ENCODE assay signal across 22 mouse cellular contexts in genomic region chr9:95150998-95151397, GRCm38 (mm10).
DNase-seq lines count a peak whose midpoint lies in the region; ATAC-seq and TF ChIP-seq lines count a peak whose summit lies in the region.
"Had no signal": no experiment of that assay in that cellular context is flagged by ENCODE, and none has a peak within 500 bp of the region (broad histone marks: within the 10 kb centered on the region; RNA-seq: fewer than 3 reads in every experiment).

No protein-coding gene starts in this region.

- 0 out of 2 replicates have a peak overlapping the region, but pooled peaks have one; percentile 20 for H3K27ac ChIP-seq in forebrain, embryonic 10.5 days
- no peak overlapping the region for H3K27ac ChIP-seq in forebrain, embryonic 11.5 days (ENCODE audit: low read depth, low read length)
- no peak overlapping the region for H3K27ac ChIP-seq in hindbrain, postnatal 0 days
- H3K27ac ChIP-seq in hindbrain, embryonic 13.5 days = no peak overlapping the region
- no peak overlapping the region for H3K27ac ChIP-seq in kidney, embryonic 15.5 days
- H3K27ac ChIP-seq: embryonic facial prominence, embryonic 10.5 days; embryonic facial prominence, embryonic 13.5 days; gastrocnemius, adult 2 months had no signal

- H3K9ac ChIP-seq in forebrain, embryonic 11.5 days (ENCODE audit: low read length) = no peak overlapping the region
- no peak overlapping the region for H3K9ac ChIP-seq in hindbrain, postnatal 0 days (replicated peaks; ENCODE audit: low read length)
- H3K9ac ChIP-seq in hindbrain, embryonic 13.5 days = no peak overlapping the region
- H3K9ac ChIP-seq in kidney, embryonic 15.5 days = no peak overlapping the region
- H3K9ac ChIP-seq: embryonic facial prominence, embryonic 13.5 days; forebrain, postnatal 0 days had no signal

- no peaks in the 10 kb centered on the region for H3K27me3 ChIP-seq in forebrain, embryonic 10.5 days (ENCODE audit: poor library complexity, severe bottlenecking)
- no peaks in the 10 kb centered on the region for H3K27me3 ChIP-seq in forebrain, embryonic 11.5 days (ENCODE audit: control insufficient read depth, insufficient read depth, low read length)
- H3K27me3 ChIP-seq in hindbrain, postnatal 0 days (ENCODE audit: insufficient read depth, low read length) = no peaks in the 10 kb centered on the region
- H3K27me3 ChIP-seq in hindbrain, embryonic 13.5 days = no peaks in the 10 kb centered on the region
- no peaks in the 10 kb centered on the region for H3K27me3 ChIP-seq in kidney, embryonic 15.5 days
- H3K27me3 ChIP-seq: embryonic facial prominence, embryonic 13.5 days had no signal

- DNase-seq in forebrain, embryonic 10.5 days (ENCODE audit: extremely low spot score, low spot score) = no peak
- DNase-seq in forebrain, embryonic 11.5 days (ENCODE audit: low spot score) = no peak
- DNase-seq in hindbrain, postnatal 0 days (ENCODE audit: low spot score) = no peak
- peak; percentile 6 for DNase-seq in kidney, postnatal 14 days
- DNase-seq in induced T-regulatory cell, adult 2 months (ENCODE audit: low read depth) = peak; percentile 28
- DNase-seq: adrenal gland, adult 8-10 months; adrenal gland, postnatal 25 days; B cell, adult 2 months; cerebellum, adult 11-12 months; cerebellum, adult 8-10 months; cerebellum, postnatal 10 days; cerebellum, postnatal 36 days; forebrain, postnatal 0 days; gastrocnemius, adult 2 months; gastrocnemius, postnatal 14 days had no signal

- H3K36me3 ChIP-seq in forebrain, embryonic 10.5 days (replicated peaks) = no peaks in the 10 kb centered on the region
- H3K36me3 ChIP-seq in forebrain, embryonic 11.5 days (ENCODE audit: control insufficient read depth, insufficient read depth, low read length) = no peaks in the 10 kb centered on the region
- no peaks in the 10 kb centered on the region for H3K36me3 ChIP-seq in hindbrain, postnatal 0 days (ENCODE audit: insufficient read depth, low read length)
- H3K36me3 ChIP-seq in hindbrain, embryonic 13.5 days = no peaks in the 10 kb centered on the region
- H3K36me3 ChIP-seq in kidney, embryonic 15.5 days = no peaks in the 10 kb centered on the region
- H3K36me3 ChIP-seq: embryonic facial prominence, embryonic 10.5 days; embryonic facial prominence, embryonic 13.5 days had no signal

- TF ChIP-seq CTCF in hindbrain, postnatal 0 days (IDR thresholded peaks at IDR 0.05; ENCODE audit: low read depth) = peak; percentile 10; the same call in 1 of the 2 replicates

- H3K9me3 ChIP-seq in forebrain, embryonic 10.5 days = no peaks in the 10 kb centered on the region
- no peaks in the 10 kb centered on the region for H3K9me3 ChIP-seq in forebrain, embryonic 11.5 days (ENCODE audit: control insufficient read depth, low read length)
- H3K9me3 ChIP-seq in hindbrain, postnatal 0 days (ENCODE audit: low read length) = no peaks in the 10 kb centered on the region
- H3K9me3 ChIP-seq in hindbrain, embryonic 13.5 days = no peaks in the 10 kb centered on the region
- no peaks in the 10 kb centered on the region for H3K9me3 ChIP-seq in kidney, embryonic 15.5 days (replicated peaks)
- H3K9me3 ChIP-seq: embryonic facial prominence, embryonic 10.5 days; embryonic facial prominence, embryonic 13.5 days had no signal

- 80% methylated on average over 4 of the region's 4 CpGs for WGBS in forebrain, embryonic 10.5 days
- 68% methylated on average over 4 of the region's 4 CpGs for WGBS in forebrain, embryonic 11.5 days
- 61% methylated on average over 4 of the region's 4 CpGs for WGBS in hindbrain, postnatal 0 days
- WGBS in hindbrain, embryonic 13.5 days = 73% methylated on average over 4 of the region's 4 CpGs
- WGBS in kidney, embryonic 15.5 days = 78% methylated on average over 4 of the region's 4 CpGs

- H3K4me1 ChIP-seq in forebrain, embryonic 10.5 days = peaks cover 21% of the 10 kb centered on the region
- no peaks in the 10 kb centered on the region for H3K4me1 ChIP-seq in forebrain, embryonic 11.5 days (replicated peaks; ENCODE audit: control insufficient read depth, insufficient read depth, low read length)
- H3K4me1 ChIP-seq in hindbrain, postnatal 0 days (ENCODE audit: insufficient read depth, low read length) = no peaks in the 10 kb centered on the region
- 0 out of 2 replicates have a peak, but pooled peaks cover 6% of the 10 kb centered on the region for H3K4me1 ChIP-seq in hindbrain, embryonic 13.5 days (replicated peaks)
- 0 out of 2 replicates have a peak, but pooled peaks cover 5% of the 10 kb centered on the region for H3K4me1 ChIP-seq in kidney, embryonic 15.5 days

- H3K4me2 ChIP-seq in forebrain, embryonic 11.5 days (ENCODE audit: low read depth, low read length, severe bottlenecking) = no peak overlapping the region
- no peak overlapping the region for H3K4me2 ChIP-seq in hindbrain, postnatal 0 days (ENCODE audit: low read depth, low read length)
- no peak overlapping the region for H3K4me2 ChIP-seq in hindbrain, embryonic 13.5 days
- no peak overlapping the region for H3K4me2 ChIP-seq in kidney, embryonic 15.5 days
- H3K4me2 ChIP-seq: embryonic facial prominence, embryonic 13.5 days; heart, embryonic 11.5 days had no signal

- no peak overlapping the region for H3K4me3 ChIP-seq in forebrain, embryonic 10.5 days
- H3K4me3 ChIP-seq in forebrain, embryonic 11.5 days (ENCODE audit: low read depth, low read length) = no peak overlapping the region
- H3K4me3 ChIP-seq in hindbrain, postnatal 0 days (ENCODE audit: low read length) = no peak overlapping the region
- H3K4me3 ChIP-seq in hindbrain, embryonic 13.5 days = no peak overlapping the region
- no peak overlapping the region for H3K4me3 ChIP-seq in kidney, embryonic 15.5 days (replicated peaks)
- H3K4me3 ChIP-seq: embryonic facial prominence, embryonic 10.5 days; embryonic facial prominence, embryonic 13.5 days; erythroblast, embryonic 14.5 days; gastrocnemius, adult 2 months had no signal

- no peak for ATAC-seq in forebrain, embryonic 11.5 days (replicated peaks; ENCODE audit: low FRiP score)
- ATAC-seq in hindbrain, postnatal 0 days = peak; percentile 66; the same call in 1 of the 2 replicates
- ATAC-seq in hindbrain, embryonic 13.5 days (ENCODE audit: low FRiP score) = no peak
- ATAC-seq in kidney, embryonic 15.5 days (replicated peaks; ENCODE audit: low FRiP score) = no peak
- ATAC-seq: intestine, embryonic 16.5 days had no signal

Comparison
In these comparisons a context has a peak if more than half of its experiments do, and no peak if none do; other contexts are left out.
1. DNase-seq: peak in kidney, postnatal 14 days (single experiment) and induced T-regulatory cell, adult 2 months (single experiment); none in forebrain, embryonic 10.5 days (single experiment), forebrain, embryonic 11.5 days (single experiment) and hindbrain, postnatal 0 days (single experiment).